Mouse (Mus musculus) liver, embryonic 14.5 days (tissue): Measurements from ENCODE around the gene Cdh8.

Experiments
- CTCF ChIP-seq: IDR thresholded peaks from 2 replicates; pipeline ENCODE4 v1.5.1; 2016; ENCODE audit warnings: antibody characterized with exemption, low read depth, control low read depth
- EP300 ChIP-seq: IDR thresholded peaks from 2 replicates; pipeline ENCODE4 v1.6.1; 2016; ENCODE audit warnings: antibody characterized with exemption, low read depth

DNA sequence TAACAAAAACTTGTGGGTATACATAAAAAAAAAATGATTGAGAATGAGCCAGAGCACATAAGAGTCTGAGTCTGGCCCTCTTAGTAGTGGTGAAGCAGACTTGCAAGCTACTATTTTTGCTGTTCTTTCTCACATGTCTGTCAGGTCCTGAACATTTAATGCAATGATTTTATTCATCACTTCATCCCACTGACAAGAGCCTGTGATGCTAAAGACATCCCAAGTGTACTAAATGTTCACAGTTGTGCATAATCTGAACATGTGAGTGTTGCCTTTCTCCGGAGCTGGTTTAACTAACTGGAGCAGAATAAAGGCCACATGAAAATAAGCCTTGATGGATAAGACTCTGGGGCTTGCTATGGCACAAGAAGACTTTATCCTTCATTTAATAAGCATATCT, 131.2 kb downstream of the Cdh8 start:
- no peak for TF ChIP-seq CTCF
- TF ChIP-seq EP300, result no peak
